Mouse (Mus musculus): ENCODE results near the gene Tanc1.

DNA sequence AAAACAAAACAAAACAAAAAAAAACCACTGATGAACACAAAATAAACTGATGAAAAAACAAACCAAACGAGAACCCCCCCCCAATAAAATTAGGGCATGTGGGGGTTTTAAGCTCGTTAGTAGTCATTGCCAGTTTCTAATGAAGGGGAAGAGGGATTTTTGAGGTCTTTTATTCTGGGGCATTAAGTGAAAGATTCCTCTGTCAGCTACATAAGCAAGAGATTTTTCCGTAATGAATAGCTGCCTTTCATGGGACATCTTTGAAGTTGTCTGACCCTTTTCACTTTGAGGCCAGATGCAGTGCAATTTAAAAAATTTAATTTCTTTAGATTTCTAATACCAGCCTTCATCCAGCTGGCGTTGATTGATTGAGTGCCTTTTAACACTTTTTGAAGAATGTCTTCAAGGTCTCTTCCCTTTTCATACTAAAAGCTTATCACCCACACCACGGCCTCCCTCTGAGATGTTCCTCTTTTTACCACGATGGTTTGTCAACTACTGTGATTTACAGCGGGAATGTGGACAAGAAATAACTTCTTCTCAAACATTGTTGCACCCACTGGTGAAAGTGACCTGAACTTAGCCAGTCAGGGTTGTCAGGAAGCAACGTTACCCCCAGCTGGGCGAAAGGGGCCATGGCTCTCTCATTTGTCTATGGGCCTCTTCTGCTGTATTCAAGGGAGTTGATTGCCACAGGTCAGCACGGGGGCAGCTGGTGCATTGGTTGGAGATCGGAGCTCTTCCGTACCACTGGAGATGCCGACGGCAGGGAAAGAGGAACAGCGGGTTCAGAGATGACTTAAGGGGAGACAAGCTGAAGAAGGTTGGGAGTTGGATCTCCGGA, 76.6 kb downstream of the Tanc1 start:
- TF ChIP-seq CTCF (IDR thresholded peaks at IDR 0.05; ENCODE audit: borderline replicate concordance, extremely low read depth, insufficient read depth, insufficient read length) = no peak
- no peak for TF ChIP-seq POLR2A (IDR thresholded peaks at IDR 0.05; ENCODE audit: borderline replicate concordance, extremely low read depth, insufficient read depth, insufficient read length, poor library complexity, severe bottlenecking)

Measured in brain, embryonic 14.5 days (tissue).